Mouse (Mus musculus): ENCODE measurements at regions not wholly inside any gene's neighbourhood (a gene's known extent, or its start where the extent isn't known, plus 50 kb on each side); places are given as distances from the start of the nearest gene placed in this dataset.
"Not testable (repeated sequence)": the region's sequence is repeated elsewhere in the genome, so short reads cannot be mapped to it uniquely, and the experiment has no call there.

DNA sequence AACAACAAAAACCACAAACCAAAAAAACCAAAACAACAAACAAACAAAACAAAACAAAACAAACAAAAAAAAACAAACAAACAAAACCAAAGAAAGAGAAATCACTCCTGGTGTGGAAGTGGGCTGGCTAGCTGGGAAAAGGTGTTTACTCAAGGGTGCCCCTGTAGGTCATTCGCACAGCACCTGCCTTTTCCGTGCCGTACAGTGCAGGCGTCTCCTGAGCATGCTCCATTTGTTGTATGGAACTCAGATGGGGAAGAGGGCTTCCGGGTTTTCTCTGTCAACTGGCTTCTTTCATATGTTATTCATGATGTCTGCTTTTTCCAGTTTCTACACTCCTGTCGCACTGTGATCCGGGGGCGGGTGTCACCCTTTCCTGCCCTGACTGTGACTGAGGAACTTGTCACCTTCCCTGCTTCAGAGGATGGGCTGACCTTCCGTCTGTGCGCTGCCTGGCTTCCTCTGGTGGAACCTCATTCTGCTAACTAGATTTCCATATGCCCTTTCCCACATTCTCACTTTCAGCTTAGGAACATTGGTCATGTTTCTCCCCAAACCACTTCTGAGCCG is 192.0 kb downstream of the Unc5cl start:
- intact Hi-C loops (cut with DNase I): no loop called here
- no peak for DNase-seq (ENCODE audit: low spot score in 2 of 2)

DNA sequence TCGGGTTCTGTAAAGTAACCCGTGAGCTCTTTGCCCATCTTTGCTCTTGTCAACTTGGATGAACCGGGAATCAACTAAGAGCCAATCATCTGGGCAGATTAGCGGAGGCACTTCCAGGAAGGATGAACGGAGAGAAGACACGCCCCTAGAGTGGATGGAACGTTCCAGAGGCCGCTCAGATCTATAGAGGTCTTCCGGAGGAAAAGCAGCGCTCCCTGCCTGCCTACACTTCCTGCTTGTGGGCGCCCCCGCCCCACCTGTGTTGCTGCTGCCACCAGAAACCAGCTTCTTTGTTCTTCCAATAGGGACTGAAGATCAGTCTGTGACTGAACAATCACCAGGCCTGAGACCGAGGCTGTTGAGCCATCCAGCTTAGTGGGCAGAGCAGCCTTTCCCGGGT is 192.7 kb downstream of the Unc5cl start:
- intact Hi-C loops (cut with DNase I): no loop called here

DNA sequence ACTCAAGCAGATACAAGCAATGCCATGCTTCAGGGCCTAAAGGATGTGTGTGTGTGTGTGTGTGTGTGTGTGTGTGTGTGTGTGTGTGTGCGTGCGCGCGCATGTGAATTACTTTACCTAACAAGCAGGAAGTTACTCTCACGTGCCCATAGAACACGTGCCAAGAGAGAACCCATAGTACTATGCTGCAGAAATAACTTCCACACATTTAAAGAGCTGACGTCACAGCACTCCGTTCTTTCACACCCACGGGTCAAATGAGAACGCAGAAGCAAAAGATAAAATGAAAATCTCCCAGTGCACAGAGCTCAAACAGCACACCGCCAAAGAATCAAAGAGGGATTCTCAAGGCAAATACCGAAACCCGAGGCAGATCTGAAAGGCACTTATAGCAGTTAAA is 195.9 kb downstream of the Unc5cl start:
- intact Hi-C loops (cut with DNase I): no loop called here
- no peak for DNase-seq (ENCODE audit: low spot score in 2 of 2)

More for the DNA sequence above, 192.7 kb downstream of the Unc5cl start:
- DNase-seq (ENCODE audit: low spot score in 2 of 2): no peak

DNA sequence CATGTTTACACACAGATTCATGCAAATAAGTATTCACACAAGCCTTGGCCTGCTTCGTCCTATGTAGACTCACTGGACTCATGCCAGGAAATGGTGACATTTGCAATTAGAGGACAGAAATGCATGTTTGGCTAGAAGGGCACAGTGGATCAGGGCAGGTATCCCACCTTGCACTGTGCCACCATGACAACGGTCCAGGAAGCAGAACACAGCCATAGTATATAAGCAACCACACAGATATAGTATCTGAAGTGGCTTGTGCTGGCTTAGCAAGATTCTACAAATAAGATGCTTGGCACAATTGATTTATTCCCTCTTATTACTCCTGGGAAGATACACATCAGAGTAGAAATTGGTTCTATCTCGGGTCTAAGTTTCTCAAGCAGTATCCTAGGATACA is 218.0 kb downstream of the Unc5cl start:
- intact Hi-C loops (cut with DNase I): no loop called here
- no peak for DNase-seq (ENCODE audit: low spot score in 2 of 2)

- DNase-seq (ENCODE audit: low spot score in 2 of 2): no peak
- intact Hi-C loops (cut with DNase I): no loop called here
Measured at GRCm38 (mm10) chr17:48678216-48678832, 223.6 kb downstream of the Unc5cl start.

GRCm38 (mm10) chr17:48680331-48680730 is 225.6 kb downstream of the Unc5cl start:
- no peak for DNase-seq (ENCODE audit: low spot score in 2 of 2)
- intact Hi-C loops (cut with DNase I): no loop called here

- intact Hi-C loops (cut with DNase I): no loop called here
- peak; percentile 12 to 35 for DNase-seq (ENCODE audit: low spot score in 2 of 2)
Measured at GRCm38 (mm10) chr17:48688944-48689343, 234.2 kb downstream of the Unc5cl start.

- DNase-seq (ENCODE audit: low spot score in 2 of 2): no peak
- intact Hi-C loops (cut with DNase I): no loop called here
Measured at GRCm38 (mm10) chr17:48698456-48698855, 233.7 kb upstream of the Lrfn2 start.

DNA sequence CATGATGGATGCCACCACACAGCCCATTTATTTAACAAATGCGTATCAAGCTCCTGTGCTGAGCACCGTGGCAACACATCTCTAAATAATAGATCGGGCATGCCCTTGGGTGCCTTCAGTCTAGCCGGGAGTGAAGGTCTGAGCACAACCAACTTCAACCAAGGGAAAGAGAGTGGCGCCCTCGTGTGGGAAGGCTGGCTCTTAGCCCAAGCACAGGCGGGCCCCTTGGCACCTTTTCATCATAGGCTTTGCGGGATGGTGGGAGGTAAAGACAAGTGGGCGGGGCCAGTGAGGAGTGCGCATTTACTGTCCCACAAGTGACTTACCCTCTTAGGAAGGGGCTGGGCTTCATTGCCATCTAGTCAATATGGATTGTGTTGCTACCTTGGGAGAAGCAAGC is 231.6 kb upstream of the Lrfn2 start:
- no peak for DNase-seq (ENCODE audit: low spot score in 2 of 2)
- intact Hi-C loops (cut with DNase I): no loop called here

GRCm38 (mm10) chr17:48720506-48720905 is 211.7 kb upstream of the Lrfn2 start:
- intact Hi-C loops (cut with DNase I): no loop called here
- DNase-seq (ENCODE audit: low spot score in 2 of 2): no peak

GRCm38 (mm10) chr17:48723286-48723685 is 208.9 kb upstream of the Lrfn2 start:
- peak in 1 of 2 experiments; percentile 28 for DNase-seq (ENCODE audit: low spot score in 2 of 2)
- intact Hi-C loops (cut with DNase I): no loop called here

DNA sequence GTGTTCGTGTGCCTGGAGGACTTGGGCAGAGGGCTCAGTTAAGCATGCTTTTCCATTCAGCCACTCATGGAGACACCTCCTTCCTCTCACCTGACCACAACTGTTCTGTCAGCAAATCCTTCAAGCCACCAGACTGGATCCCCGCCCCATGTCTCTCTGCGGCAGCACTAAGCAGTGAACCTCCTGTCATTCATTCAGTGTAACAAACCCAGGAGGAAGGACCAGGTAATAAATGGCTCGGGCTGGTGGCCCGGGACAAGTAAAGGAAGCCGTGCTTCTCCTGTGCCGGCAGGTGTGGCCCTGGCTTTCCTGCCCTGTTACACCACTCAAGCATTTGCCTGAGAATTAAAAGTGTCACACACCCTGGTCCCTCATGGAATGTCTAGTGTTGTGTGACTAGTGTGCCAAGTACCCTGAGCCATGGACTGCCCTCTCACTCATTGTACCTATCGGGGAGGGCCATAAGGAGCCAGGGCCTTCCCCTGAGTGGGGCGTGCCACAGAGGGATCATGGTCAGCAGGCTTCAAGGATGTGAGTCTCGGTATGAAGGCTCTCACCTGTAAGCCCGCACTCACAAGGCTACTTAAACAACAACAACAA is 207.6 kb upstream of the Lrfn2 start:
- intact Hi-C loops (cut with DNase I): no loop called here
- no peak for DNase-seq (ENCODE audit: low spot score in 2 of 2)

DNA sequence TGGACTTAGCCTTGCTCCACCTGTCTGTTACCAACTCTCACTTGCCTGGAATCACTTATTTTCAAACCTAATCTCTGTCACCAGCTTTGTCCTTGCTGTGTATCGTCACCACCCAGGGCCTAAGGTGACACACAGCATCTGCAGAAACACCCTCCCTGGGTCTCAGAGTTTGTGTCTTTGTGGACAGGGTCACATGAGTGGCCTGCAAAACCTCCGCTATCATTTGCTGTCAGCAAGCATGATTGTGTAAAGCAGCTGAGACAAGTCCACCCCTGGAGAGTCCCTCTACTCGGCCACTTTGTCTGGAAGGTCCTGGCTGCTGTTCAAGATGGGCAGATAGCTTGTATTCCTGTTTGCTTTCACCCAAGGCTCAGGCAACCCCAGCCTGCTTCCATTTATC is 205.7 kb upstream of the Lrfn2 start:
- no peak for DNase-seq (ENCODE audit: low spot score in 2 of 2)
- intact Hi-C loops (cut with DNase I): no loop called here

GRCm38 (mm10) chr17:48733801-48734200 is 198.4 kb upstream of the Lrfn2 start:
- DNase-seq (ENCODE audit: low spot score in 2 of 2): no peak
- intact Hi-C loops (cut with DNase I): no loop called here

DNA sequence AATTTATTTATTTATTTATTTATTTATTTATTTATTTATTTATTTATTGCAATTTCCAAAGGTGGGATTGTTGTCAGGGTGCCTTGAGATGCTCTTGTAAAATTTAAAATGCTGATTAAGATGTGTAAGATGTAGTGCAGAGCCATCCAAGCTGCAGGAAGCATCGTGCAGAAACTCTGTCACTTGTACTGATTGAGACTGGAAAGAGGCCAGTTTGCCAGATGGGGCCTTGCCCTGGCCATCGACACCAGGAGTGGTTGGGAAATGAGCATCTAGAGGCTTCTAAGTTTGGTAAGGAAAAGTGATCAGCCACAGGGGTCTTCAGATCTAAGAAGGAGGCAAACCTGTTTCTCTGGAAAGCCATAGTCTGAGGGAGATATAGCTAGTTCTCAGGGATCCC is 195.0 kb upstream of the Lrfn2 start:
- intact Hi-C loops (cut with DNase I); DNase-seq (ENCODE audit: low spot score in 2 of 2): not testable (repeated sequence)

DNA sequence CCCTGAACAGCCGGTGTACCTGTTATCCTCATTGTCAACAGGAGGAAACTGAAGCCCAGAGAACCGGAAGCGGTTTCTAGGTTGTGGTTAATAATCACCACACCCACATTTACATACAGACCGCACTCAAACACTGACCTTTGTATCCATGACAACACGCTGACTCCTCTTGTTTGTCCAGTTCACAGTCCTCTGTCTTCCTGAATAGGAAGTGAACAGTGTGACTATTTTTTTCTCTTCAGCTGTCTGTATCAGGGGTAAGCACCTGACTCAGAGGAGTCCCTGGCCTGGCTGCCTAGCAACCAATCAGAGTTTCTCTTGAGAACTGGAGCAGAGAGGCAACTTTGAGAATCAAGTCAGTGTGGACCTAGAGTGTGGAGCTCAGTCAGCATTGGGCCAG is 193.5 kb upstream of the Lrfn2 start:
- DNase-seq (ENCODE audit: low spot score in 2 of 2): no peak
- intact Hi-C loops (cut with DNase I): no loop called here

GRCm38 (mm10) chr17:48742769-48743405 is 189.3 kb upstream of the Lrfn2 start:
- intact Hi-C loops (cut with DNase I): no loop called here
- no peak for DNase-seq (ENCODE audit: low spot score in 2 of 2)

GRCm38 (mm10) chr17:48770099-48770498 is 162.1 kb upstream of the Lrfn2 start:
- no peak for DNase-seq (ENCODE audit: low spot score in 2 of 2)
- intact Hi-C loops (cut with DNase I): loop anchor here (10.0 kb wide), 1 partner anchor 225 kb away; no protein-coding TSS in a partner anchor

DNA sequence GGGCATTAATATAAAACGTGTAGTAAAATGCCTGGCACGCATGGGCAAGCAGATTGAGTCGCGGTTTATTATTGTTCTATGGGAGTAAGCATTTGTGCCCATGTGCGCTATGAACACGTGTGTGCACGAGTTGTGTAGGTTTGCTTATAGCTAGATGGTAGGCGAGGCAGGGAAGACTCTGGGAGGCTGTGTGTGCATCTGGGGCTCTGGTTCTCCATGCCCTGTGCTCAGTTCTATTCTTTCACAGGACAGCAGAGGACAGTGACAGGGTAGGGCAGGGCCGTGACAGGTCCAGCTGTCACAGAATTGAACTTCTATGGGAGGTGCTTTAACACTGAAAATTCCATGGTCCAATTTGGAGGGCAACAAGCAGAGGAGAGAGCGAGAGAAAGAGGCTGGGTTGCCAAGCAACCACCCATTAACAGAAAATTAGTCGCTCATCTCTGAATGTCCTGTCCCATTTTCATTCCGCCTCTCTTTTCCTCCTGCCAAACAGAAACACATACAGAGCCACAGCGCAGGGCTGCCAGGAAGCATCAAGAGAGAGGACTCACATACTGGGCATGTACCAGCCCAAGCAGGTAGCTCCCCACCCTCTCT is 160.4 kb upstream of the Lrfn2 start:
- DNase-seq (ENCODE audit: low spot score in 2 of 2): peak; percentile 60 to 61
- intact Hi-C loops (cut with DNase I): loop anchor here (10.0 kb wide), 1 partner anchor 227 kb away; no protein-coding TSS in a partner anchor

- intact Hi-C loops (cut with DNase I): loop anchor here (10.0 kb wide), 1 partner anchor 230 kb away; no protein-coding TSS in a partner anchor
- no peak for DNase-seq (ENCODE audit: low spot score in 2 of 2)
Measured at GRCm38 (mm10) chr17:48774172-48774890, 157.8 kb upstream of the Lrfn2 start.

All from left cerebral cortex, postnatal 36 days (tissue).